Mouse (Mus musculus) neural tube, embryonic 14.5 days (tissue): Measurements from ENCODE around the gene Nkx2-3. TPM values are rescaled to one million over a fixed set of nuclear protein-coding genes. Genes with fewer than 3 reads are reported as not detected.

Experiments used
- ATAC-seq: fragments of 200-750 bp; cut with Nextera tagmentation; 2 replicates; pipeline ENCODE4 v1.8.0; 2017; ENCODE audit warnings: low read depth, mild to moderate bottlenecking, moderate TSS enrichment, moderate library complexity
- H3K27ac ChIP-seq: fragments of 300-500 bp; sonication (generic); 2 replicates; pipeline ENCODE4 v1.5.1; 2014; ENCODE audit warnings: low read depth, mild to moderate bottlenecking, control low read depth, low read length, moderate library complexity, mixed read lengths
- H3K27me3 ChIP-seq: fragments of 300-500 bp; sonication (generic); 2 replicates; pipeline ENCODE4 v1.6.1; 2014; ENCODE audit warnings: low read length; ENCODE audit not compliant: control insufficient read depth, insufficient read depth
- H3K36me3 ChIP-seq: fragments of 300-500 bp; sonication (generic); 2 replicates; pipeline ENCODE4 v1.6.1; 2014; ENCODE audit warnings: low read length, mixed read lengths; ENCODE audit not compliant: control insufficient read depth, insufficient read depth
- H3K4me1 ChIP-seq: fragments of 300-500 bp; sonication (generic); 2 replicates; pipeline ENCODE4 v1.6.1; 2014; ENCODE audit warnings: low read length; ENCODE audit not compliant: control insufficient read depth, insufficient read depth
- H3K4me2 ChIP-seq: fragments of 300-500 bp; sonication (generic); 2 replicates; pipeline ENCODE4 v1.6.1; 2014; ENCODE audit warnings: mild to moderate bottlenecking, low read depth, low read length, control low read depth
- H3K4me3 ChIP-seq: fragments of 300-500 bp; sonication (generic); 2 replicates; pipeline ENCODE4 v1.5.1; 2014; ENCODE audit warnings: low read depth, low read length, control low read depth, mixed read lengths
- H3K9ac ChIP-seq: fragments of 300-500 bp; sonication (generic); replicated peaks from 2 replicates; pipeline ENCODE4 v1.6.1; 2014; ENCODE audit warnings: low read depth, mild to moderate bottlenecking, control low read depth, low read length, mixed read lengths
- H3K9me3 ChIP-seq: fragments of 300-500 bp; sonication (generic); 2 replicates; pipeline ENCODE4 v1.6.1; 2016; ENCODE audit warnings: low read length; ENCODE audit not compliant: control insufficient read depth
- WGBS: fragments of 180-500 bp; shearing (Covaris S2); extraction: QIAGEN DNeasy Blood & Tissue Kit; methylation state at CpG from one replicate; pipeline ENCODE4 v1.1.7; 2014; 5-methylcytosine and 5-hydroxymethylcytosine counted together
- polyA plus RNA-seq: library from polyadenylated mRNA; unstranded; fragments of >200 nt; fragmentation: Nextera tagmentation; extraction: Ambion mirVana; gene quantifications from 2 replicates; pipeline ENCODE4 v1.2.1, GENCODE M21; 2014

Gene Nkx2-3
- polyA plus RNA-seq, 1 experiment from 2014 or later, result not detected

- H3K4me2 ChIP-seq, result no peak overlapping the region
- no peak for ATAC-seq
- H3K27ac ChIP-seq, result no peak overlapping the region
- no peak overlapping the region for H3K9ac ChIP-seq
- H3K27me3 ChIP-seq, result peaks cover 85% of the 10 kb centered on the region
- no peaks in the 10 kb centered on the region for H3K36me3 ChIP-seq
- H3K4me1 ChIP-seq, result no peaks in the 10 kb centered on the region
- H3K9me3 ChIP-seq, result no peaks in the 10 kb centered on the region
- no peak overlapping the region for H3K4me3 ChIP-seq
- under 1% methylated on average over 5 of the region's 5 CpGs for WGBS
Observed at GRCm38 (mm10) chr19:43603521-43603920, 8.6 kb upstream of the Nkx2-3 start.

GRCm38 (mm10) chr19:43604492-43605120, 7.5 kb upstream of the Nkx2-3 start:
- no peaks in the 10 kb centered on the region for H3K9me3 ChIP-seq
- 9% methylated on average over 7 of the region's 7 CpGs for WGBS
- H3K36me3 ChIP-seq, result no peaks in the 10 kb centered on the region
- no peak overlapping the region for H3K4me3 ChIP-seq
- H3K4me2 ChIP-seq, result no peak overlapping the region
- peaks cover 83% of the 10 kb centered on the region for H3K27me3 ChIP-seq
- no peak overlapping the region for H3K9ac ChIP-seq
- ATAC-seq, result no peak
- H3K27ac ChIP-seq, result no peak overlapping the region
- H3K4me1 ChIP-seq, result no peaks in the 10 kb centered on the region

- H3K9ac ChIP-seq, result no peak overlapping the region
- no peak overlapping the region for H3K4me3 ChIP-seq
- no peak overlapping the region for H3K4me2 ChIP-seq
- ATAC-seq, result no peak
- H3K27ac ChIP-seq, result no peak overlapping the region
- WGBS, result under 1% methylated on average over 17 of the region's 17 CpGs
- H3K36me3 ChIP-seq, result no peaks in the 10 kb centered on the region
- H3K9me3 ChIP-seq, result no peaks in the 10 kb centered on the region
- H3K4me1 ChIP-seq, result no peaks in the 10 kb centered on the region
- H3K27me3 ChIP-seq, result peaks cover 80% of the 10 kb centered on the region
Observed at GRCm38 (mm10) chr19:43605666-43606551, 6.2 kb upstream of the Nkx2-3 start.

GRCm38 (mm10) chr19:43606552-43607530, 5.3 kb upstream of the Nkx2-3 start:
- H3K9ac ChIP-seq, result no peak overlapping the region
- no peaks in the 10 kb centered on the region for H3K36me3 ChIP-seq
- 1% methylated on average over 40 of the region's 40 CpGs for WGBS
- no peaks in the 10 kb centered on the region for H3K9me3 ChIP-seq
- H3K27me3 ChIP-seq, result peaks cover 80% of the 10 kb centered on the region
- H3K4me2 ChIP-seq, result no peak overlapping the region
- ATAC-seq, result no peak
- no peak overlapping the region for H3K27ac ChIP-seq
- no peaks in the 10 kb centered on the region for H3K4me1 ChIP-seq
- H3K4me3 ChIP-seq, result no peak overlapping the region

- Histone ChIP-seq H3K4me1 (no peaks in the 10 kb centered on the region), H3K9me3 (no peaks in the 10 kb centered on the region), H3K4me3 (no peak overlapping the region), H3K9ac (no peak overlapping the region), H3K36me3 (no peaks in the 10 kb centered on the region), H3K27ac (no peak overlapping the region), H3K27me3 (peaks cover 76% of the 10 kb centered on the region), H3K4me2 (no peak overlapping the region)
- WGBS, result 3% methylated on average over 11 of the region's 11 CpGs
- ATAC-seq, result no peak
Observed at GRCm38 (mm10) chr19:43607842-43608680, 4.1 kb upstream of the Nkx2-3 start.

GRCm38 (mm10) chr19:43608711-43609457, 3.2 kb upstream of the Nkx2-3 start:
- H3K27me3 ChIP-seq, result peaks cover 71% of the 10 kb centered on the region
- no peaks in the 10 kb centered on the region for H3K36me3 ChIP-seq
- no peak overlapping the region for H3K4me3 ChIP-seq
- H3K4me1 ChIP-seq, result no peaks in the 10 kb centered on the region
- 8% methylated on average over 8 of the region's 8 CpGs for WGBS
- no peaks in the 10 kb centered on the region for H3K9me3 ChIP-seq
- no peak overlapping the region for H3K4me2 ChIP-seq
- no peak overlapping the region for H3K27ac ChIP-seq
- H3K9ac ChIP-seq, result no peak overlapping the region
- ATAC-seq, result no peak

- Histone ChIP-seq H3K4me2 (no peak overlapping the region), H3K4me3 (no peak overlapping the region), H3K36me3 (no peaks in the 10 kb centered on the region), H3K9ac (no peak overlapping the region), H3K27me3 (peaks cover 67% of the 10 kb centered on the region), H3K9me3 (no peaks in the 10 kb centered on the region), H3K4me1 (0 out of 2 replicates have a peak, but pooled peaks cover under 1% of the 10 kb centered on the region), H3K27ac (no peak overlapping the region)
- 2% methylated on average over 25 of the region's 25 CpGs for WGBS
- ATAC-seq, result no peak
Observed at GRCm38 (mm10) chr19:43609458-43610330, 2.4 kb upstream of the Nkx2-3 start.
